Mouse (Mus musculus) gonadal fat pad, adult 2 months (tissue): ENCODE data around the gene Lrp8. TPM values are rescaled to one million over a fixed set of nuclear protein-coding genes. Genes with fewer than 3 reads are reported as not detected.
A peak's percentile ranks its signal among the peaks of the same experiment; 100 is the strongest.

Source experiments
- DNase-seq: peaks from one replicate; pipeline ENCODE4 v3.0.0-alpha.2; 2012; ENCODE audit warnings: low read depth
- polyA plus RNA-seq: library from polyadenylated mRNA; depleted of rRNA; stranded (reverse); fragments of >200 nt; gene quantifications from 2 replicates; pipeline ENCODE4 v1.2.3, GENCODE M21; 2012

The Lrp8 gene
- polyA plus RNA-seq, 1 experiment: 7.6 TPM

DNA sequence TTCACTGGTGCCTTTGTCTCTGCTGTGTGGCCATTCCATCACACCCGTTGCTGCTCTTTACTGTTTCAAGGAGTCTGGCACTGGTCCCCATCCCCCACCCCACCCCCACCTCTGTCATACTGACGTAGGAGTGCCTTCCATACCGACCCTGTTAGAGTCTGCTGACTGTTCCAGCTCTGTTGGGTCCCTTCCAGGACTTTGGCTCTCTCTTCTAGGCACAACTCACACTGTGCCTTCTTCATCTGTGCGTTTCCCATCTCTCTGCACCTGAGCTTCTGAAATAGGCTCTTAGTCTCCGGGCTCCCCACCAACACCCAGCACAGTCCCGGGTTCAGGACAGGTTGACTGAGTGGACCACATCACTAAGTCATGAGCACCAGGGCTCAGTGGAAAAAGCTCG is 44.7 kb downstream of the Lrp8 start:
- DNase-seq: no peak

DNA sequence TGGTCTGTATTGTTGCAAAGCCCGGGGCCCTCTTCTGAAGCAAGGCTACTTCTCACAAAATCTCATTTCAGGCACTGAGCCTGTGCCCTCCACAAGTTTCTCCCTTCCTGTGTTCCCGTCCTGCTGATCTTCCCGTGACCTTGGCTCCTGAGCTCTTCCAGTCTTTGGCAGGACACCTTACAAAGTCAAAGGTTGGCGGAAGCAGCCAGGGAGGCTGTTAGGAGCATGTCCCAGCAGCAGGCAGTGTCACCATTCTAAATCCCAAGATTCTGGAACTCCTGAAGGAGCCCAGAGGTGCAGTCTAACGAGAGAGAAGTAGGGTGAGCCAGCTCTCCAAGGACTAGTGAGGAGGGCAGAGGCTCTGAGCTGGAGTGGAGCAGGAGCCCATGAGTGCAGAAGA is 46.5 kb downstream of the Lrp8 start:
- DNase-seq: no peak

DNA sequence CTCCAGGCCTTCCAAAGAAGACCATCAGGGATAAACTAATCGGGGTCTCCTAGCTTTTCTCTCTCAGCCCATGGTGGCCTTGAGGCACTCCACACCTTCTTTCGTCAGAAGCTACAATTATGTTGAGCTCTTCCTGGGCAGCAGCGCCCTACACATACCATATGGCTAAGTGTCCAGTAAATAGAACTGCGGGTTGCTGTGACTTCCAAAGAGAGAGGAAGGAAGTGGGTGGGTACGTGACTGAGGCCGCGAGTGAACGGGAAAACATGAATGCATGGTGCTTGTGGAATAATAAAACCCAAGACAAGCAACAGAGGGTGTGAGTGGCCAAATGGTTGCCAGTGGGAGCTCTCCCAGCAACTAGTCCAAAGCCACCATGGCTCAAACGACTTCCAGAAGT is 47.6 kb downstream of the Lrp8 start:
- no peak for DNase-seq

DNA sequence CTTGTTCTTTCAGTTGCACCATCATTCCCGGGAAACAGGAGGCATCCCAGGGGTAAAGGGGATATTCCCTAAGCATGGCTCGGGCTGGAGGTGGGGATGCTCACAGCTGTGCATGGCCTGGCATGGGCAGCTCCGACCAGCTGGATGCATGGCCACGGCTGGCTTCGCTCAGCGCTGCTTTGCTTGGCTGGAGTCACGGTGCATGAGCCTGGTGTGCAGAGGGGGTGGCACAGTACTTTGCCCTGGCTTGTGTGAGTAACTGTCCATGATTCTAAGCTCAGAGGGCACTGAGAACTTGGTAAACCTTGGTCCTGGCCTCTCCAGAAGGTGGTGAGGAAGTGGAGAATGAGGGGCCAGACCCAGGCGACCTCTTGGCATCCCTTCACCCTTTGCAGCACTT is 48.0 kb downstream of the Lrp8 start:
- no peak for DNase-seq

DNA sequence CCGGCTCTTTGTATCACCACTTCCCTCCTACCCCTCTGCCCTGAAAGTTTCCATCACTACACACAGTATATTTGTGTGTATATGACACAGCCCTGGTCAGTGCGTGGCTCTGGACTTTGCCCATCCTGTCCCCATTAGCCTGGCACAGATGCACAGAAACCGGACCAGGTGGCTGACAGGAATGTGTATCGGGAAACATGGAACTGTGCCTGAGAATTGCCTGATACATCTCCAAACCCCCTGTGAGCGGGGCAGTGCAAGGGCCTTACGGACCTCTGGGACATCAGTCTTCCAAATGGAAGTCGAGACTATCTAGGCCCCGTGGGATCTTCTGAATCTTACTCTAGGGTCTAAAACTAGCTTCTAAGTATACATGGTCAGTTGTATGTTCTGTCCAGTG is 51.3 kb downstream of the Lrp8 start:
- no peak for DNase-seq

DNA sequence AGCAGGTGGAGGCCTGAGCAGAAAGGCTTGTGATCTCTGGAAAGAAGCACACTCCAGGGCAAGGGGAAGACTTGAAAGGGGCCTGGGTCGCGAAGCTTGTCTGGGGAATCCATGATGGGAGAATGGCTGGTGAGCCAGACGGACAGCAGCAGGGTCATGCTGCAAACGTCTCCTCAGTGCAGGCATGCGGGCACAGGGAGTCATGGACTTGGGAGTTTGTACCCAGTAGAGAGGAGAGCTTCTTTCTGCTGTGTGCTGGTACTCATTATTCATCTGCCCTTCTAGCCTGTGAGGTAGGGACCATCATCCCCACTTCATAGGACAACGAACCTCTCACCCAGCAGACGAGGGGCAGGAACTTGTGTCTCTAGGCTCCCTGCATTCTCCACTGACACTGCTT is 51.8 kb downstream of the Lrp8 start:
- DNase-seq: no peak

DNA sequence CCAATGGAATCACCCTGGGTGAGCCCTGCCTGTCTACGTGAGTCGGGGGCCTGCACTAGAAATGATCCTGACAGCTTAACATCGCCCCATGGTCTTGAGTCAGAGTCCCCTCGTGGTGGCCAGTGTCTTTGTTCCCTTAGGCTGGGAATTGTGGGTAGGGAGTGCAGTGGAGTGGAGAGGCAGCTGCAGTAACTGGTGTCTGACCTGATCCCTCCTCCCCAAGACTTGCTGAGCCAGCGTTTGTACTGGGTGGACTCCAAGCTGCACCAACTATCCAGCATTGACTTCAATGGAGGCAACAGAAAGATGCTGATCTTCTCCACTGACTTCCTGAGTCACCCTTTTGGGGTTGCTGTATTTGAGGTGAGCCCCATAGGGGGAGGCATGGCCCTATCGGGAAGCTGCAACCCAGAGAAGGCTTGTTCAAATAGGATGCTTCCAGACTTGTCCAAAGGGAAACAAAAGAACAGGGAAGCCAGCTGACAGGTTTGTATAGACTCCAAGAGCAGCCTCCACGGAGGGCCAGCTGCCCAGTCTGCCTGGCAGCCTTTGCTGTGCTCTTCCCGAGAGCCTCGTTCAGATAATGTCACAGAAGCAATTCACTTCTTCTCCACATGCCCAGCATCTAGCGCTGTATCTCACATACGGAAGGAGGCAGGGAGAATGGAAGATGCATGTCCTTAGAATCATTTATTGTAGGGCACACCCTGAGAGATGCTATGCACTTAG is 55.1 kb downstream of the Lrp8 start:
- no peak for DNase-seq

DNA sequence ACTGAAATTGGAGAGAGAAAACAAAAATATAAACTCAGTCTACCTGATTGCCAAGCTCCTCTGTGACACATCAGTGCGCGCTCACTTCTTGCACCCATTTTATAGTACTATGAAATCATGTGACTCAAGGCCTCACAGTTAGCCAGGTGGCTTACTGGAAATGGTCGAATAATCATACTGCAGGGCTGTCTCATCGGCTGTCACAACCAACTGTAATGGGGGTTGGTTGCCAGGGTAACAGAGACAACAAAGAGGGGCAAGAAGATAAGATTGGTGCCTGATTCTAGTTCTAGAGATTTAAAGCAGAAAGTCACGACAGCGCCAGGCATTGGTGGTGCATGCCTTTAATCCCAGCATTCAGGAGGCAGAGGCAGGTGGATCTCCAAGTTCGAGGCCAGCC is 56.9 kb downstream of the Lrp8 start:
- no peak for DNase-seq

DNA sequence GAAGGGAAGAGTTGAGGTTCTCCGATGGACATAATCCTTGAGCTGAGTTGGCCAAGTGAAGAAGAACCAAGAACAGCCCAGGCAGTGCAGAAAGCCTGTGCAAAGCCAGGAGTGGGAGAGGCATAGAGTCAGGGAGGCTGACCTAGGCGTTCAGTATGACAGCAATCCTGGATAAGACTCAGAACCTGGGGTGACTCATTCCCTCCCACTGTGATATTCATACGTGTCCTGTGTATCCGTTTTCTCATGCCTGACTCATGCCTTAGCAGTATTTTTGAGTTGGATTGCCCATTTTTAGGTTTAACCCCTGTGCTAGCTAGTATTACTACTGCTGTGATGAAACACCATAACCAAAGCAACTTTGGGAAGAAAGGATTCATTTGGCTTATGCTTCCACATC is 62.8 kb downstream of the Lrp8 start:
- DNase-seq: no peak

DNA sequence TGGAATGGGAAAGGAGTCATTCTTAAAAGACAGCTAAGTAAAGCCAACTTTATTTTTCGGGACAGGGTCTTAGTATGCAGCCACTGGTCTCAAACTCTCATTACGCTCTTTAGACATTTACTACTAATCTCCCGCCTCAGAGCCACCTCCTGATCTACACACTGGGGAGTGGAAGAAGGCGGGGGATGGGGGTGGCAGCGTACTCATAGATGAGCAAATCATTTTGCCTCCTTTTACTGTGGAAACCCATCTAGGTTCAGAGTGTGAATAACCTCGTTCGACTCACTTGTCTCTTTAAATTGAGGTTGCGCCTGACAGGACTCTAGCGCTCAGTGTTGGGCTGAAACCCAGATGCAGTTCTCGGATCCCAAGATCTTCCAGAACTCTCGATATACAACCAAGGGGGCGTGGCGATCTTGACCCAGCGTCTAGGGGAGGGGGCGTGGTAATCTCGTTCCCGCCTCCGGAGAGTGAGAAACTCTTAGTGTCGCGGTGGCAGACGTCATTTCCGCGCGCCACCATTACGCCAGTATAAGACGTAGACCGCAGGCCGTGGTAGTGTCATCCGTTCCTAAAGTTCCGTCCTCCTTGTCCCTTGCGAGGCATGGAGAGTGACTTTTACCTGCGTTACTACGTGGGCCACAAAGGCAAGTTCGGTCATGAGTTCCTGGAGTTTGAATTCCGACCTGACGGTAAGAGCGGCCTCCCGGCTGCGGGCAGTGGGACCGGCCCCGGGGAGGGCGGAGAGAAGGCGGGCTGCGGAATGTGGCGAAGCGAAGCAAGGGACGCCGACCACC is 77.4 kb downstream of the Lrp8 start, which contains the start of gene Magoh:
Gene Magoh (plus strand): TSS at position 502 of the 797 bp plus-strand sequence.
- peak; percentile 44 for DNase-seq

DNA sequence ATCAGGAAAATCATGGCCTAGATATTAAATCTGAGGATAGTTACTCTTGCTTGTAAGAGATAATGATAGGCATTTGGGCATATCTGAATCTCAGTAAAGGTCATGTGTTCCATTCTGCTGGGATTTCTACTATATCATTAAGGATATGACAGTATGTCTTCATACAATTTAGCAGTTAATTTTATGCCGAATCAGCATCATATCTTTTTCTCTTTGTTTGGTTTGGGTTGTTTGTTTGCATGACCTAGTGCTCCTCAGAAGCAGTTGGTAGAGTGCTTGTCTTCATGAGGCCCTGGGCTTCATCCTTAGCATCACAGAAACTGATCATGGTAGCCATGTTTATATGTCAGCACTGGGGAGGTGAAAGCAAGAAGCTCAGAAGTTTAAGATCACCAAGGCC is 79.6 kb downstream of the Lrp8 start:
- no peak for DNase-seq

DNA sequence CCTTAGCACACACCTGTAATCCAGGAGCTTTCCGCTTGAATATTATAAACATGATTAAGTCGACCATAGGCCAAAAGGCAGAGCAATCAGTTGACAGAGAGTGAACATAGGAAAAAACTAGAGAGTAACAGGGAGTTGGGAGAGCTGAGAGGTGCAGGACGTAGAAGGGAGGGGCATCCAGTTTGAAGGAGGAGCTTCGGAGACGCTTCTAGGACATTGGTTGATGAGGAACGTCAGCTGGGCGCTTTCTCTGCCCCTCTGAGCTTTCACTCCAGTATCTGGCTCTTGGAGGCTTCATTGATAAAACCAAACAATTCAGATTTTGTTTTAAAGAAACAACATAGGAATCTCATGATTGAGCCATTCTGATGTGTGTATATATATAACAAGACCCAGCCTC is 84.3 kb downstream of the Lrp8 start:
- no peak for DNase-seq

DNA sequence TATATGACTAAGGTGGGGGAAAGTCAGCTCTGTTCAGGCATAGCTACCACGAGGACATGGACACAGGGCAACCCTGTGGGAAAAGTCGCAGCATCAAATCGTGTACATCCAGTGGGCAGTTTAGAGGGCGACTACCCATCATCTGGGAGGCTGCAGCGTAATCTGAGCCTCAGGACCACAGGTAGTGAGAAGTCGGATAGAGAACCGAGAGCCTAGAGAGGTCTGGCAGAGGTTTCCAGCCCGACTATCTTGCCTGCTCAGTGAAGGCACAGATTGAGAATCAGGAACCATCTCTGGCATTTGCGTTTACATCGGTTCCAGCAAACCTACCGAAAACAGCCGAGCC is 87.3 kb downstream of the Lrp8 start:
- DNase-seq: no peak

DNA sequence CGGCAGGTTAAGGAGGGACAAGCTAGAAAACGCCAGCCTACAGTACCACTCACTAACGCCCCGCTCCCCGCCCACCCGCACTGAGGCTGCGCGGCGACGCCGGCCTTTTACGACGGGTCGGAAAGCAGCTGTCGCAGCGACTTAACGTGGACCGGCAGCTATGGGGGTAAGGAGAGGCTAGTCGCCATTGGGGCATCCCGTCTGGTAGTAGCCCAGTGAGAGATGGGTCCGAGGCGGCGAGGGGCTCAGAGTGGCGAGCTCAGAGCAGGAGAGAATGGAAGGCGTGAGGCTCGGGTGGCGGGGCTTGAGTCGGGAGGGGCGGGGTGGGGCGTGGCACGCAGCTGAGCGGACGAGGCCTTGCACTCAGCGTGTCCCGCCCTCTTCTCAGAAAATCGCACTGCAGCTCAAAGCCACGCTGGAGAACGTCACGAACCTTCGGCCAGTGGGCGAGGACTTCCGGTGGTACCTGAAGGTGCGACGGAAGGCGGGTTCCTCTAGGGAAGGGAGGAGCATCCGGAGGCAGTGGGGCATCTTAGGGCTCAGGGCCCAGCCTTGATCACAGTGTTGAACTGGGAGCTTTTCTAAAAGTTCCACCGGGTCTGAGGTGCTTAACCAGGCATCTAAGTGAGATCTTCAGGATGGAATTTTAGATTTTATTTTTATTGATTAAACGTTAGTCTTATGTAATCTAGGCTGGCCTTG is 87.8 kb downstream of the Lrp8 start, which contains the start of gene 0610037L13Rik:
Gene 0610037L13Rik (plus strand): TSS at position 83 of the 702 bp plus-strand sequence.
- DNase-seq: peak; percentile 78

DNA sequence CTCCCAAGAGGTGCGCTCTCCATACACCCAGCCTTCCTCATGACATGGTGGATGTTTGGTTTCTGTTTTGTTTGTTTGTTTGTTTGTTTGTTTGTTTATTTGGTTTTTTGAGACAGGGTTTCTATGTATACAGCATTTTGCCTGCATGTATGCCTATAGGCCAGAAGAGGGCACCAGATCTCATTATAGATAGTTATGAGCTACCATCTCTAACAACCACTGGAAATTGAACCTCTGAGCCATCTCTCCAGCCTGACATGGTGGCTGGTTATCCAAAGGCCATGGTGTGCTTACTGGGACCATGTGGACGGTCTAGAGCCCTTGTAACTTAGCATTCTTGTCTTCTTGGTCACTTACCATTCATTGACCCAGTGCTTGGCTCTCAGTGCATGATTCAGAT is 90.6 kb downstream of the Lrp8 start:
- DNase-seq: no peak

DNA sequence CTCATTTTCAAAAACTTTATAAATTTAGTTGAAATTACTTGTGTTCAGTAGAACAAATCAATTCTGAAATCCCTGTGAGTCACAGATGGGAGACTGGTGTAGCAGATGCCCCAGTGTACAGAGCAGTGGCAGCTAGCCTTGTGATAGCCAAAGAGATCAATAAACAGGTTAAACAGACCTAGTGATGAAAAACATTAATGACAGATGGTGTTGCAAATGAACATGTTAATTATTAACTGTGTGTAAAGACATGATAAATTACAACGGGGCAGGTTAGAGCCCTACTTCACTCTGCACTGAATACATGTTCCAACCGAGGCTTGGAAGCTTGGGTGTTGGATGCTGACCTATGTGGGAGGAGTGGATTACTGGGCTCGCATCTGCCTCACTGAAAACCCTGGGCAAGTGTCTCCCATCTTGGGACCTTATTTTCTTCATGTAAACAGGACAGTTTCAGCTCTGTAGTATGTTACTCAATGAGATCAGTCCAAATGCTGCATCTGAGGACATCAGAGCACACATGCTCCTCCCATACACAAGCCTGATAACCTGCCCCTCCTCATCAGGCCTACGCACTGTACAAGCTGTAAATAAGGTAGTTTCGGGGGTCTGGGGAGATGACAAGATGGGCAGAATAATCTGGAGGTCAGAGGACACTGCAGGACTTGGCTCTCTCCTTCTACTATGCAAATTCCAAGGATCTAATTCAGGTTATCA is 97.3 kb downstream of the Lrp8 start:
- DNase-seq: no peak

DNA sequence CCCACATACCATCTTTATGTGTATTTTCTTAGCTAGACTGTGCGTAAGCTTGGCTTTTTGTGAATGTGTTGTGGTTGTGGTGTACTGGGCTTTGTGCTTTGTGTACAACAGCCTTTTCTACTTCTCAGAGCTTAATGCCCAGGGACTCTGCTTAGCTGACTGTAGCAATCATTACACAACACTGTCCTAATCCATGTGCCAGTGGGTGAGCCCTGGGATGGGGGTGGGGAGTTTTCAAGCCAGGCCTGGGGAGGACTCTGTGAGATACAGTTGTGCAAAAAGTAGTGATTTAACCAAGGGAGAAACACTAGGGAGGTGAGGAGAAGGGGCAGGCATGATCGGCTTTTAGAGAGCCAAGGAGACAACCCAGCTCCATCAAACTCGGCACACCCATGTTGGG is 98.1 kb downstream of the Lrp8 start:
- no peak for DNase-seq

DNA sequence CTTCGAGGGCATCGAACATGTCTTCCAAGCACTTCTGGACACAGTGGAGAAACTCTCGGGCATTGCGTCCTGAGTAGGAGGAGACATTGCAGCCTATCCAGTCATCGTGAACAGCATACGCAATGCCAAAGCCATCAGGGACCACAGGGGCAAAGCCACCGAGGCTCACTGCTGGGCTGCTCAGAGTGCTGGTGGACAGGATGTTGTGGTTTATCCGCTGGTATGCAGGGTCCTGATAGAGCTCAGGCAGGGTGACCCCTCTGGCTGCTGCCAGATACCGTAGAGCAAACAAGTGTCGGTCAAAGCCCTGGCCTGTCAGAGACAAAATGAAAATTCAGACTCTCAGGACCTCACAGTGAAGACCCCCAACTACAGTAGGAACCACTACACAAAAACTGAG is 102.2 kb downstream of the Lrp8 start:
- DNase-seq: no peak

DNA sequence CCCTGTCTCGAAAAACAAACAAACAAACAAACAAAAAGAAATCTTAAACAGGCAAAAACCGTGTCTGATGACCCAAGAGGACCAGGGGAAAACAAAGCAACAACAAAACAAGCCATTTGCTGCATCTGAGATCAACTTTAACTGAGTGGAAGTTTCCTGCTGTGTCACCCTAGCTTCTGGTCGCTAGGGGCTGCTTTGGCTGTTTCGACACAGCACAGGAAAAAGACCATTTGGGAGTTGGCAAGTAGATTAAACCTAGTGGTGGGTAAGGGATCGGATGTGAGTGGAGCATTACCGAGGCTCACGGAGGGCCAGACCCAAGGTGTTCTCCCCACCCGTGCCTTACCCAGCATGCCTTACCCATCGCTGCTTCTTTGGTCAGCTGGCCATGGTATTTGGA is 104.5 kb downstream of the Lrp8 start:
- DNase-seq: no peak

DNA sequence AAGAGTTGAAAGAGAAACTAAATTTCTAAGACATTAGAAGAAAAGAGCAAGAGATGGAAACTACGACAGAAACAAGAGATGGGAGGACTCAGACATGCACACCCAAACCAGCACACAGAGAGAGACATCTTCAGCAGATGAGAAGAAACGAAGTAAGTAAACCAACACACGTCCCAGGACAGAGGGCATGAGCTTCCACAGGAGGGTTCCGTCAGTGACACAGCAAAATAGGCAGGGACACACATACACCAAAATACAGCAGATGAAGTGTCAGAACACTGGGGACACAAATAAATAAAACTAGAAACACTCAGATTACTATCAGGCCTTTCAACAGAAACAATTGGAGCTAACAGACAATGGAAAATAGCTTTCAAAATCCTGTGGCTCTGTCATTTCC is 108.0 kb downstream of the Lrp8 start:
- no peak for DNase-seq

DNA sequence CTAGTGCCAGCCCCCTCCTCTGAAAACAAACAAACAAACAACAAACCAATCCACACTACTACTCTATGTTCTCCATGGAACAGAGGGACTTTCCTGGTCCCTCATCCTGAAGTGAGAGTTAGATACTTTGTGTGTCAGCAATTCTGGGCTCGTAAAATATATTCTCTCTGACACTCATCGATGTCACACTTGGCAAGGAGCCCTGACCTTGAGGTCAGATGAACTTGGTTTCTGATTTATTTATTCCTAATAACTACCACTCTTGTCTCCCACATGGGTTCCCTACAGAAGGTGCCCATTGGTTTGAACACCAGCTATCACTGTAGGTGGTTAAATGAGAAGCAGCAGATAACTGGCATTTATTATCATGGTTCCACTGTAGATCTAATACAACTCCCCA is 118.3 kb downstream of the Lrp8 start:
- no peak for DNase-seq

DNA sequence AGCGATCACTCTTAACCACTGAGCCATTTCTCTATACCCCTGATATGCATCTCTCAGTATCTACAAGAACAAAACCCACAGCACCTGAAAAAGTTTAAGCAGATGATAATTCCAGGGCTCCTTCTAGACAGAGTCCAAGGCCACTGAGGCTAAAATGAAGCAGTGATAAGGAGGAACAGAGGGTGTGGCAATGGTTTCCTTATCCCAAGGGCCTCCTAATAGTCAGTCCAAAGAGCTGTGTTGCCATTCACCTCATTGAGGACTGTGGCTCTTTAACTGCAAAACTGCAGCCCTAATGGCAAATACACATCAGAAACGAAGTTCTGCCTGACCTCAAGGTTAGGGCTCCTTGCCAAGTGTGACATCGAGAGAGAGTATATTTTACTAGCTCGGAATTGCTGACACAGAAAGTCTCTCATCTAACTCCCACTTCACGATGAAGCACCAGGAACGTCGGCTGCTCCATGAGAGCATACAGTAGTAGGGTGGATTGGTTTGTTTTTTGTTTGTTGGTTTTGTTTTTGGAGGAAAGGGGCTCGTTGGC is 119.2 kb downstream of the Lrp8 start:
- no peak for DNase-seq
